Mouse (Mus musculus) heart, postnatal 4 days (tissue): ENCODE measurements around the gene Vmn2r55. TPM values are rescaled to one million over a fixed set of nuclear protein-coding genes. Genes with fewer than 3 reads are reported as not detected.
"Not testable (repeated sequence)": the region's sequence is repeated elsewhere in the genome, so short reads cannot be mapped to it uniquely, and the experiment has no call there.

Source experiments
- DNase-seq: peaks from one replicate; pipeline ENCODE4 v3.0.0; 2021
- total RNA-seq, 2 experiments: library from RNA; stranded (reverse); gene quantifications; 2 replicates each; pipeline ENCODE4 v1.2.3; 2021

The Vmn2r55 gene
- total RNA-seq = not detected

GRCm38 (mm10) chr7:12684903-12685302, at the start of gene Vmn2r55:
Gene Vmn2r55 (minus strand): TSS chr7:12685003.
- not testable (repeated sequence) for DNase-seq

- DNase-seq = not testable (repeated sequence)
Measured at GRCm38 (mm10) chr7:12640219-12640618, 44.6 kb downstream of the Vmn2r55 start, which contains the start of gene Vmn2r54. Gene Vmn2r54 (minus strand): TSS chr7:12640319.

- DNase-seq = no peak
Measured at GRCm38 (mm10) chr7:12608688-12609087, 76.1 kb downstream of the Vmn2r55 start, which contains the start of gene Vmn2r53. Gene Vmn2r53 (minus strand): TSS chr7:12608788.

Other genes with a start within 250 kb of the Vmn2r55 start
- gene Zfp606, start 206.7 kb downstream of the Vmn2r55 start, total RNA-seq = 10 to 100 TPM; 13.7 to 16.0 TPM
- not detected for gene 2900092C05Rik, start 172.5 kb downstream of the Vmn2r55 start, total RNA-seq
- gene Vmn2r53, start 76.2 kb downstream of the Vmn2r55 start, total RNA-seq = under 1 TPM; under 0.01 to 0.05 TPM
- gene Vmn2r54, start 44.7 kb downstream of the Vmn2r55 start, total RNA-seq = not detected
- under 1 TPM in 1 of 2 experiments, not detected in 1; 0.02 TPM for gene Vmn2r56, start 50.0 kb upstream of the Vmn2r55 start, total RNA-seq
- 1 to 10 TPM; 4.0 to 4.6 TPM for gene Zscan18, start 118.6 kb upstream of the Vmn2r55 start, total RNA-seq
- gene Zfp329, start 133.9 kb upstream of the Vmn2r55 start, total RNA-seq = 10 to 100 TPM in 1 of 2 experiments, 1 to 10 TPM in 1; 9.2 to 10.3 TPM
- 10 to 100 TPM; 21.5 to 22.4 TPM for gene Zfp110, start 149.8 kb upstream of the Vmn2r55 start, total RNA-seq
- 1 to 10 TPM; 3.3 to 4.3 TPM for gene Zfp128, start 196.2 kb upstream of the Vmn2r55 start, total RNA-seq
- gene Zscan22, start 212.8 kb upstream of the Vmn2r55 start, total RNA-seq = 1 to 10 TPM; 7.1 to 7.3 TPM
- gene Rps5, start 237.3 kb upstream of the Vmn2r55 start, total RNA-seq = 100 to 1,000 TPM; 857 to 895 TPM
- gene Rnf225, start 242.4 kb upstream of the Vmn2r55 start, total RNA-seq = under 1 TPM; 0.38 to 0.67 TPM